Mouse (Mus musculus) embryonic facial prominence, embryonic 13.5 days (tissue): Measurements from ENCODE around the gene Psma4. TPM values are rescaled to one million over a fixed set of nuclear protein-coding genes. Genes with fewer than 3 reads are reported as not detected.

Experiments used
- ATAC-seq: fragments of 200-750 bp; cut with Nextera tagmentation; 2 replicates; pipeline ENCODE4 v1.8.0; 2017; ENCODE audit warnings: low read depth; ENCODE audit not compliant: insufficient number of reproducible peaks, insufficient read depth, low FRiP score, low TSS enrichment
- H3K27ac ChIP-seq: fragments of 300-500 bp; sonication (generic); 2 replicates; pipeline ENCODE4 v1.5.1; 2015; ENCODE audit warnings: moderate library complexity, mild to moderate bottlenecking, inconsistent platforms
- H3K27me3 ChIP-seq: fragments of 300-500 bp; sonication (generic); 2 replicates; pipeline ENCODE4 v1.6.1; 2015; ENCODE audit warnings: mild to moderate bottlenecking, inconsistent platforms
- H3K36me3 ChIP-seq: fragments of 300-500 bp; sonication (generic); 2 replicates; pipeline ENCODE4 v1.6.1; 2015; ENCODE audit warnings: mild to moderate bottlenecking, inconsistent platforms
- H3K4me1 ChIP-seq: fragments of 300-500 bp; sonication (generic); 2 replicates; pipeline ENCODE4 v1.6.1; 2015; ENCODE audit warnings: inconsistent platforms
- H3K4me2 ChIP-seq: fragments of 300-500 bp; sonication (generic); 2 replicates; pipeline ENCODE4 v1.6.1; 2015; ENCODE audit warnings: moderate library complexity, mild to moderate bottlenecking, inconsistent platforms
- H3K4me3 ChIP-seq: fragments of 300-500 bp; sonication (generic); 2 replicates; pipeline ENCODE4 v1.5.1; 2015; ENCODE audit warnings: mild to moderate bottlenecking, inconsistent platforms
- H3K9ac ChIP-seq: fragments of 300-500 bp; sonication (generic); 2 replicates; pipeline ENCODE4 v1.6.1; 2015; ENCODE audit warnings: mild to moderate bottlenecking, inconsistent platforms
- H3K9me3 ChIP-seq: fragments of 300-500 bp; sonication (generic); 2 replicates; pipeline ENCODE4 v1.6.1; 2016; ENCODE audit warnings: inconsistent platforms
- WGBS: fragments of 180-500 bp; shearing (Covaris S2); methylation state at CpG from one replicate; pipeline ENCODE4 v1.1.7; 2015; ENCODE audit warnings: mixed read lengths; 5-methylcytosine and 5-hydroxymethylcytosine counted together
- polyA plus RNA-seq: library from polyadenylated mRNA; unstranded; fragments of >200 nt; fragmentation: Nextera tagmentation; extraction: Ambion mirVana; gene quantifications from 2 replicates; pipeline ENCODE4 v1.2.1, GENCODE M21; 2015

Gene Psma4
- polyA plus RNA-seq, 1 experiment from 2014 or later, result 309 TPM

DNA sequence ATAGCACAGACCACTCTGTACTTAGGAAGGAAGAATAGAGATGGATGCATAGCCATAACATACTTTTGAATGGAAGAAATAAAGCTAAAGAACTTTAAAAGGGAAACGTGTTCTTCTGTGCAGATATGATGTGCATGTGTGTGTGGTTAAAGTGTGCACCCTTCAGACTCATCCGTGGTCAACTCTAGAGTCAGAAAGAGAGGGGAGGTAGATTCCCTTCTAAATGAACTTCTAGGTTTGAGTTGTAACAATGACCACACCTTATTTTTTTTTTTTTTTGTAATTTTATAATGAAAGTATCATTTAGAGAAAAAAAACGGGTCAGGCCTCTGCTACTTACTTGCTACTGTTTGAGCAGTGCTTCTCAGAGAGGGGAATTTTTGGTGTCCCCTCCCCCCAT, 39.8 kb downstream of the Psma4 start:
- Histone ChIP-seq H3K4me2 (no peak overlapping the region), H3K9ac (no peak overlapping the region), H3K4me3 (no peak overlapping the region), H3K27ac (no peak overlapping the region), H3K9me3 (no peaks in the 10 kb centered on the region), H3K36me3 (no peaks in the 10 kb centered on the region), H3K27me3 (no peaks in the 10 kb centered on the region), H3K4me1 (no peaks in the 10 kb centered on the region)
- WGBS, result 79% methylated on average over 3 of the region's 3 CpGs
- no peak for ATAC-seq

DNA sequence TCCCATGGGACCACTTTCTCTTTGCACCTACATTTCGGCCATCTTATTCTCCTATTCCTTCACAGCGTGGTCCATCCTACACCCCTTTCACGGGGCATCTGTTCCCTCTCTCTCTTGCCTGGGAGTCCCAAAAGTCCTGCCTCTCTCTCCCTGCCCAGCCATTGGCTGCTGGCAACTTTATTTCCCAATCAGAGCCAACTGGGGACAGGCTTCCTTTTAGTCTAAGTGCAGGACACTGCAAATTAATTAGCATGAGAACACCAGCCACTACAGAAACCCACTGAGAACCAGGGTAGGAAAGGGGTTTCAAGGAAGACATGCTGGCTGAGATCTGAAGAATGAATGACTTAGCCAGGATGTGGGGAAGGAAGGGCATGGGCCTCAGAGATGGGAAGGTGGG, 43.8 kb downstream of the Psma4 start:
- no peak for ATAC-seq
- no peaks in the 10 kb centered on the region for H3K36me3 ChIP-seq

GRCm38 (mm10) chr9:54995645-54996044, 45.1 kb downstream of the Psma4 start:
- H3K4me2 ChIP-seq, result no peak overlapping the region
- no peak overlapping the region for H3K9ac ChIP-seq
- no peaks in the 10 kb centered on the region for H3K27me3 ChIP-seq
- H3K36me3 ChIP-seq, result no peaks in the 10 kb centered on the region
- 85% methylated on average over 3 of the region's 3 CpGs for WGBS
- H3K4me1 ChIP-seq, result no peaks in the 10 kb centered on the region
- H3K27ac ChIP-seq, result no peak overlapping the region
- ATAC-seq, result no peak
- no peak overlapping the region for H3K4me3 ChIP-seq
- H3K9me3 ChIP-seq, result no peaks in the 10 kb centered on the region

More for the DNA sequence above, 43.8 kb downstream of the Psma4 start:
- Histone ChIP-seq H3K27ac (no peak overlapping the region), H3K4me1 (no peaks in the 10 kb centered on the region), H3K4me2 (no peak overlapping the region), H3K27me3 (no peaks in the 10 kb centered on the region), H3K9ac (no peak overlapping the region), H3K9me3 (no peaks in the 10 kb centered on the region), H3K4me3 (no peak overlapping the region)
- WGBS, result 42% methylated on average over 3 of the region's 3 CpGs

DNA sequence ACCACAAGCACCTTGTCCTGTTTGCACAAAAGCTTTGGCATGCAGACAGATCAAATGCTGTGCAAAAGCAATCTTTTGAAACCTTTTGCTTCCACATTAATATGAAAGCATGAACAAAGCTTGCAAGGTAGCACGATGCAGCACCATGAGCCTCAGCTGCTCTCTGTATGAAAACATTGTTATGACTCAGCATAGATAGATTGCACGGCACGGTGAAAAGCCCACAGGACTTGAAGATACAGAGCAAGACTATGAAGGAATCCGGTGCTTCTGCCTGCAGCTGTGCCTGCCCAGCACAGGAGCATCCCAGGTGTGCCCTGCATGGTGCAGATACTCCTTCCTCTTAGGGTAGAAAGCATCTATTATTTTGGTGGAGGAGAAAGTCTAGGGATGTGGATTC, 53.0 kb downstream of the Psma4 start:
- H3K36me3 ChIP-seq, result no peaks in the 10 kb centered on the region
- H3K27ac ChIP-seq, result no peak overlapping the region
- H3K27me3 ChIP-seq, result no peaks in the 10 kb centered on the region
- no peaks in the 10 kb centered on the region for H3K9me3 ChIP-seq
- no peaks in the 10 kb centered on the region for H3K4me1 ChIP-seq
- H3K4me3 ChIP-seq, result no peak overlapping the region
- no peak overlapping the region for H3K4me2 ChIP-seq
- 73% methylated on average over 4 of the region's 4 CpGs for WGBS
- no peak for ATAC-seq
- H3K9ac ChIP-seq, result no peak overlapping the region

Other genes starting within 250 kb of the Psma4 start
- 156 and 167 TPM in 2 replicates for gene Wdr61, start 216.3 kb upstream of the Psma4 start, polyA plus RNA-seq
- gene Crabp1, start 186.0 kb upstream of the Psma4 start, polyA plus RNA-seq, result 743 and 842 TPM in 2 replicates
- gene Ireb2, start 87.0 kb upstream of the Psma4 start, polyA plus RNA-seq, result 37.0 and 39.9 TPM in 2 replicates
- 6.6 and 6.8 TPM in 2 replicates for gene Hykk, start 33.5 kb upstream of the Psma4 start, polyA plus RNA-seq
- gene AY074887, start 208 bp downstream of the Psma4 start, polyA plus RNA-seq, result 0.85 and 1.2 TPM in 2 replicates
- 0.48 and 1.1 TPM in 2 replicates for gene Chrna5, start 30.1 kb downstream of the Psma4 start, polyA plus RNA-seq
- 0.15 and 0.45 TPM in 2 replicates for gene Chrna3, start 75.8 kb downstream of the Psma4 start, polyA plus RNA-seq
- gene Chrnb4, start 98.0 kb downstream of the Psma4 start, polyA plus RNA-seq, result 0.26 and 0.28 TPM in 2 replicates
- gene Ube2q2, start 198.1 kb downstream of the Psma4 start, polyA plus RNA-seq, result 35.9 and 37.3 TPM in 2 replicates